Comparison of ENCODE assay signal across 14 mouse cellular contexts in genomic region chr17:8369171-8369570, GRCm38 (mm10). TPM values are rescaled to one million over a fixed set of nuclear protein-coding genes. Genes with fewer than 3 reads are reported as not detected.
DNase-seq lines count a peak whose midpoint lies in the region; ATAC-seq and TF ChIP-seq lines count a peak whose summit lies in the region.
"Had no signal": no experiment of that assay in that cellular context is flagged by ENCODE, and none has a peak within 500 bp of the region (broad histone marks: within the 10 kb centered on the region; RNA-seq: fewer than 3 reads in every experiment).

No protein-coding gene starts in this region.

- H3K27me3 ChIP-seq in lung, postnatal 0 days (replicated peaks; ENCODE audit: insufficient read depth, low read length), result no peaks in the 10 kb centered on the region
- no peaks in the 10 kb centered on the region for H3K27me3 ChIP-seq in forebrain, embryonic 16.5 days (replicated peaks; ENCODE audit: control insufficient read depth, insufficient read depth, low read length)
- no peaks in the 10 kb centered on the region for H3K27me3 ChIP-seq in midbrain, embryonic 11.5 days (ENCODE audit: control insufficient read depth, insufficient read depth, low read length)

- no peak overlapping the region for H3K4me2 ChIP-seq in lung, postnatal 0 days (replicated peaks; ENCODE audit: low read depth, low read length)
- H3K4me2 ChIP-seq in forebrain, embryonic 16.5 days (ENCODE audit: low read length), result no peak overlapping the region
- H3K4me2 ChIP-seq in midbrain, embryonic 11.5 days, result no peak overlapping the region

- 46% methylated on average over 2 of the region's 2 CpGs for WGBS in lung, postnatal 0 days
- 19% methylated on average over 2 of the region's 2 CpGs for WGBS in forebrain, embryonic 16.5 days
- WGBS in midbrain, embryonic 11.5 days, result 54% methylated on average over 2 of the region's 2 CpGs

- TF ChIP-seq EP300 in lung, postnatal 0 days (IDR thresholded peaks at IDR 0.05), result no peak

- peak; percentile 21 for DNase-seq in lung, postnatal 10 days
- no peak for DNase-seq in lung, postnatal 0 days (ENCODE audit: low spot score)
- no peak for DNase-seq in midbrain, embryonic 11.5 days (ENCODE audit: low spot score, missing footprints)
- DNase-seq in thymus, postnatal 36 days, result no peak
- no peak for DNase-seq in adrenal gland, postnatal 4 days (ENCODE audit: low spot score in 2 of 2)
- DNase-seq in adrenal gland, postnatal 36 days, result no peak
- DNase-seq: heart, postnatal 36 days; kidney, adult 8-10 months; lung, postnatal 4 days; thymus, adult 18-20 months had no signal

- H3K4me1 ChIP-seq in lung, postnatal 0 days (ENCODE audit: insufficient read depth, low read depth, low read length), result no peaks in the 10 kb centered on the region
- H3K4me1 ChIP-seq in forebrain, embryonic 16.5 days (replicated peaks; ENCODE audit: control insufficient read depth, insufficient read depth, low read length), result peaks cover 55% of the 10 kb centered on the region
- peaks cover 54% of the 10 kb centered on the region for H3K4me1 ChIP-seq in midbrain, embryonic 11.5 days (ENCODE audit: control insufficient read depth, insufficient read depth, low read length)

- no peaks in the 10 kb centered on the region for H3K9me3 ChIP-seq in lung, postnatal 0 days (ENCODE audit: low read length)
- H3K9me3 ChIP-seq in forebrain, embryonic 16.5 days (ENCODE audit: control insufficient read depth, low read length), result no peaks in the 10 kb centered on the region
- H3K9me3 ChIP-seq in midbrain, embryonic 11.5 days (ENCODE audit: control insufficient read depth, low read length), result no peaks in the 10 kb centered on the region

- H3K36me3 ChIP-seq in lung, postnatal 0 days (ENCODE audit: insufficient read depth, low read length), result no peaks in the 10 kb centered on the region
- no peaks in the 10 kb centered on the region for H3K36me3 ChIP-seq in forebrain, embryonic 16.5 days (ENCODE audit: control insufficient read depth, insufficient read depth)
- no peaks in the 10 kb centered on the region for H3K36me3 ChIP-seq in midbrain, embryonic 11.5 days (ENCODE audit: control insufficient read depth, insufficient read depth, low read length)

- TF ChIP-seq CTCF in lung, postnatal 0 days (IDR thresholded peaks at IDR 0.05), result no peak

- H3K4me3 ChIP-seq in lung, postnatal 0 days (ENCODE audit: low read depth, low read length), result no peak overlapping the region
- H3K4me3 ChIP-seq in forebrain, embryonic 16.5 days (replicated peaks; ENCODE audit: low read length), result no peak overlapping the region
- H3K4me3 ChIP-seq in midbrain, embryonic 11.5 days (ENCODE audit: low read depth, low read length), result no peak overlapping the region
- H3K4me3 ChIP-seq: myocyte had no signal

- no peak overlapping the region for H3K27ac ChIP-seq in lung, postnatal 0 days (ENCODE audit: low read length)
- peak overlapping the region; percentile 99 for H3K27ac ChIP-seq in forebrain, embryonic 16.5 days (ENCODE audit: low read length)
- peak overlapping the region; percentile 96 for H3K27ac ChIP-seq in midbrain, embryonic 11.5 days (ENCODE audit: low read depth, low read length)
- H3K27ac ChIP-seq: liver, embryonic 14.5 days had no signal

- H3K9ac ChIP-seq in lung, postnatal 0 days (replicated peaks; ENCODE audit: low read depth), result no peak overlapping the region
- no peak overlapping the region; the same call in 1 of the 2 replicates for H3K9ac ChIP-seq in forebrain, embryonic 16.5 days (replicated peaks; ENCODE audit: low read depth, low read length)
- no peak overlapping the region for H3K9ac ChIP-seq in midbrain, embryonic 11.5 days (ENCODE audit: low read length)
- H3K9ac ChIP-seq: liver, embryonic 14.5 days had no signal

- no peak for ATAC-seq in lung, postnatal 0 days
- ATAC-seq in forebrain, embryonic 16.5 days, result no peak
- ATAC-seq in midbrain, embryonic 11.5 days (ENCODE audit: low FRiP score), result no peak

RNA-seq across cellular contexts. Expression of gene T2, which starts 13.4 kb away (rescaled TPM):
- polyA plus RNA-seq in lung, postnatal 0 days (2015; fragmentation: Nextera tagmentation; extraction: Ambion mirVana), result 0.93 and 1.3 TPM in 2 replicates
- polyA plus RNA-seq in forebrain, embryonic 16.5 days (2015; fragmentation: Nextera tagmentation; extraction: Ambion mirVana), result 0.22 and 0.37 TPM in 2 replicates
- 0.18 and 0.30 TPM in 2 replicates for polyA plus RNA-seq in midbrain, embryonic 11.5 days (2014; fragmentation: Nextera tagmentation; extraction: Ambion mirVana)
- under 1 TPM in 1 of 2 experiments, not detected in 1; 0.25 TPM for total RNA-seq in adrenal gland, postnatal 4 days (2021)
- not detected for total RNA-seq in adrenal gland, postnatal 36 days (2021)
- total RNA-seq: MEL had no signal

RNA-seq across cellular contexts. Expression of gene Prr18, which starts 31.9 kb away (rescaled TPM):
- polyA plus RNA-seq in lung, postnatal 0 days (2015; fragmentation: Nextera tagmentation; extraction: Ambion mirVana), result 7.6 and 7.7 TPM in 2 replicates
- polyA plus RNA-seq in forebrain, embryonic 16.5 days (2015; fragmentation: Nextera tagmentation; extraction: Ambion mirVana), result 10.5 and 12.2 TPM in 2 replicates
- 0.90 and 1.3 TPM in 2 replicates for polyA plus RNA-seq in midbrain, embryonic 11.5 days (2014; fragmentation: Nextera tagmentation; extraction: Ambion mirVana)
- 1 to 10 TPM in 1 of 2 experiments, under 1 TPM in 1; 0.85 to 1.1 TPM for total RNA-seq in adrenal gland, postnatal 4 days (2021)
- under 1 TPM; 0.30 to 0.83 TPM for total RNA-seq in adrenal gland, postnatal 36 days (2021)

RNA-seq across cellular contexts. Expression of gene Sft2d1, which starts 58.3 kb away (rescaled TPM):
- polyA plus RNA-seq in lung, postnatal 0 days (2015; fragmentation: Nextera tagmentation; extraction: Ambion mirVana), result 113 and 115 TPM in 2 replicates
- polyA plus RNA-seq in forebrain, embryonic 16.5 days (2015; fragmentation: Nextera tagmentation; extraction: Ambion mirVana), result 141 and 165 TPM in 2 replicates
- 67.8 and 68.2 TPM in 2 replicates for polyA plus RNA-seq in midbrain, embryonic 11.5 days (2014; fragmentation: Nextera tagmentation; extraction: Ambion mirVana)
- total RNA-seq in adrenal gland, postnatal 4 days (2021), result 10 to 100 TPM; 47.7 to 49.2 TPM
- 10 to 100 TPM; 41.1 to 43.5 TPM for total RNA-seq in adrenal gland, postnatal 36 days (2021)
